Mouse (Mus musculus) lung, postnatal 14 days (tissue): ENCODE results near the gene Tmem266.

Experiments used
- DNase-seq: peaks from one replicate; pipeline ENCODE4 v3.0.0; 2021

Gene Tmem266

DNA sequence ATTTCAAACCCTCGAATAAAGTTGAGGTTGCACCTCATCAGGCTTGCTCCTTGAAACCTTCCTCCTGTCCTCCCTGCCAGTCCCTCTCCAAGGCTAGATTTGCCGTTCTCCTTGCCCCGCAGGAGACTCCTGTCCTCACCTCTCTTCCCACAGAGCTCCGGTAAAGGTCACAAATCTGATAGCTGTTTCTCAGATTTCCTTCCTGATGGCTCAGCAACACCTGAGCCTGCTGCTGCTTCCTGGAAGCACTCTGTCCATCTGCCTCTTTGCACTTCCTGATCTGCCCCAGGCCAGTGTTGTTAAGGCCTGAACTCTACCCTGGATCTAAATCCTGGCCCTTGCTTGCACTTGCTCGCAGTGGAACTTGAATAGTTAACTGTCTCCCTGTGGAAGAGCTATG lies 5.8 kb downstream of the Tmem266 start:
- no peak for DNase-seq

DNA sequence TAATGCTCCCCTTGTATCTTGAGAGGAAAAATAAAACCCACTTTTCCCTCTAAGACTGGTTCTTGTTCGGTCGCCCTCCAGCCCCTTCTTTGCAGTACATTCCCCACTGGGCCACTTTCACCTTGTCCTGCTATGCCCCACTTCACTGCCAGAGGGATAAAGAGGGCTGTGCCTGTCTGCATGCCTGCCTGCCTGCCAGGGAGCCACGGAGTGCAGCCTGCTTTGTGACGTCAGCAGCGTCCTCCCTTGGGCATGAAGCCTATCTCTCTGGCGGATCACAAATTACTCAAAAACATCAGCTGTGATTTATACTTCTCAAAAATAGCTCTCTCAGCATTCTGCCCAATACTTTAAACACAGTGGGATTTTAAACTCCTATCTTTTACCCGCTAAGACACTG lies 6.2 kb downstream of the Tmem266 start:
- peak; percentile 18 for DNase-seq

DNA sequence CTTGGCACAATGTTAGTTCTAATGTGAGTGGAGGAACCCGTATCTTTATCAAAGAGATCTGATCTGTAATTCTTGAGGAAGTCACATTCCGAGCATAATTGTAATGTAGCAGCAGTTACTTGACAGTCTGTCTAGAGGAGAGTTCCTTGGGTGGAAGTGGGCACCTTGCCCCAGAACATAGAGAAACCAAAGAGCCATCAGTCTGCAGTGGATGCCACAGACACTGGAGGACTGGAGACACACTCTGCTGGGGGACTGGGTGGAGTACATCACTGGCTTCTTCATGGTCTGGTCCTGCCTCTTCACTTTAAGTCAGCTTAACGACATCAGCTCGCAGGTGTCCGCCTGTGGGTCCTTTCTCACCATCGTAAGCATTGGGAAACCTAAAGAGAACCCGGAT lies 17.5 kb downstream of the Tmem266 start:
- DNase-seq = no peak

DNA sequence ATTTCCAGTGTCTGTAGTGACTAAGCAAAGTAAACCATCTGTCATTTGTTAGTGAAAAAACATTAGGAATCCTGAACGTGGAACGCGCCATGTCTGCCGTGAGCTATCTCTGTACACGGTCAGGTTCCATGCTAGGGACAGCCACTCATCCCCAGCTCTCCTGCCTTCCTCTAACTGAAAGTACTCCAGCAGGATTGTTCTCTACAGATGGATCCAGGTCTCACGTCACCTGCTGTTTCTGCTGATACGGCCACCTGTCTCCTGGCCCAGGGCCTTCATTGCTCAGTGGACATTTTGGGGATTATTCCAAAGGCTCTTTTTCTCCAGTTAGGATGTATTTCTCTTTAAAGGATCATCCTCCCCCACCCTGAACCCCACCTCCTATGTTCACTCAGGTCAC lies 18.6 kb downstream of the Tmem266 start:
- no peak for DNase-seq

DNA sequence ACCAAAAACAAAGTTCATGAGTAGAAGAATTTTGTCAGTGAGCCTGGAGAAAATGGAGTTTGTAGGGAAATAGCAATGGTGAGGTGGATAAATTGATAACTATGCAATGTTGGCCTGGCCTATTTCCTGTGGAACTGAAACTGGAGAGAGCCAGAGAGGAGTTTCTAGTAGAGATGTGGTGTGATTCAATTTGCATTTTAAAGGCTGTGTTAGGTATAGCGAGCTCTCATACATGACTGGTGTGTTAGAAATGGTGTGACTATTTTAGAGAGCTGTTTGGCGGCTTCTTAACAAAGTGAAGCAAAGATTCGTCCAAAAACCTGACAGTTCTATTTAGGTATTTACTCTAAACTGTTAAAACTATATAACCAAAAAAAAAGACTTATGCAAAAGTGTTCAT lies 22.0 kb downstream of the Tmem266 start:
- no peak for DNase-seq

DNA sequence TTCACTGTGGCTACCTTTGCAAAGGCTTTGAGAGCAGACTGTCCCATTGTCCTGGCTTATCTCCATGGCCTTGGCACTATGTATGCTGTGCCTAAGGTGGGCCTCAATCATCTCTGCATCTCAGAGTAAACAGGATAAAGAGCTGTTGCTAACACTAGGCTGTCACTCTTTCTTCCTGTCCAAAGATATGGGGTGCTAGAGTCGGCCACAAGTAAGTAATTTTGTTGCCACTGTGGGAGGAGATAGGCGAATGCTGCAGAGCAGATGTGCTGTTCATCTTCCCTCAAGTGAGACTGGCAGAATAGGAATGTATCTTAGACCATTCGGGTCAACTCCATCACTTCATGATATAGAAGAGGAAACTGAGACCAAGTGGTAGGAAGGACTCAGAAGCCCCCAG lies 28.0 kb downstream of the Tmem266 start:
- no peak for DNase-seq

DNA sequence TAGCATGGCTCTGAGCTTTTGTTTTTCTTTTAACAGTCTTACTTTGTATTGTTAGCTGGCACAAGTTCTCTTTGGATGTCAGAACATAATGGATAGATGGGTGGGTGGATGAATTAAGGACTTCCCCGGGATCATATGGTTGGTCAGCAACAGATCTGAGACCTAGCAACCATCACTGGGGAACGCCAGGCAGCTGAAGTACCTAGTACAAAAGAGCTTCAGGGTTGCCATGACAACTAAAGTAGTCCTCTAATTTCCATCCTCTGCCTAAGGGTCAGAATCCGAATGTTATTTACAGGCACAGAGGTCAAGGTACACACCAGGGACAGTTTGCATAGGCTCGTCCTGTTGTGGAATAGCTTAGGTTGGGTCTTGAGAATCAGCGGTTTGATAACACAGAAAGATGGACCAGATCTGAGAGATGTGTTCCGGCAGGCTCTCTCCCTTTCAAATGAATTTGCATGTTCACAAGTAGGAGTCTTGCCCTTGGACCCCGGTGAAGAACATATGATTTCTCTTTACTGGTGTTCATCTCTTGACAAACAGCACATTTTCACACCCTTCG lies 28.6 kb downstream of the Tmem266 start:
- DNase-seq = no peak

DNA sequence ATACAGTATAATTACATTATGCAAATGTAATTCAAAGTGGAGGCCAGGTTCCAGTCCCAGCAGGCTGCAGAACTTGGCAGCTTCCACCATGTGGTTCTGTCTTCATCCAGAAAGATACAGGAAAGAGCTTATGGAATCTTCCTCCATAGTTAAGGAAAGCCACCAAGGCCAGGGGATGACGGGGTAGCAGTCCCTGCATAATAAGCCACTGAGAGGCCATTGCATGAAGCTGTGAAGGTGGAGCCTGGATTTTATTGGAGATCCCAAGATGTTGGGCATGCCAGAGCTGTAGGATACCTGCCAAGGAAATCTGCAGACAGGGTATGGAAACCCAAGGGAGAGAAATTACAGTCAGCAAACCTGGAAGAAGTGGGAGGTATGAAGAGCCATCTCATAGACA lies 30.5 kb downstream of the Tmem266 start:
- DNase-seq = no peak

DNA sequence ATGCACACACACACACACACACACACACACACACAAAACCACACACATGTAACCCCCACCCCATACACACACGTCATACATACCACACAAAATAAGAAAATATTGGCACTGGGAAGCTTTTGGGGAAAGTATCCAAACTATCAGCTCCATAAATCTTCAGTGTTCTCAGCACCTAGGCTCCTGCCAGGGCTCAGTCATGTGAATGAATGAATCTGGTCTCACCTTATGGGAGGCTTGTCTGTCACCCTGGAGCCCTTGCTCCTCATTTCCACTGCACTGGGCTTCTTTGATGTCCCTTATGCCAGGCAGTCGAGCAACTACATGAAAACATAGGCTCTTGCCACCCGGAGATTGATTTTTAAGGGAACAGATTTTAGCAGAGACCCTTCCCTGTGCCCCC lies 33.7 kb downstream of the Tmem266 start:
- no peak for DNase-seq

DNA sequence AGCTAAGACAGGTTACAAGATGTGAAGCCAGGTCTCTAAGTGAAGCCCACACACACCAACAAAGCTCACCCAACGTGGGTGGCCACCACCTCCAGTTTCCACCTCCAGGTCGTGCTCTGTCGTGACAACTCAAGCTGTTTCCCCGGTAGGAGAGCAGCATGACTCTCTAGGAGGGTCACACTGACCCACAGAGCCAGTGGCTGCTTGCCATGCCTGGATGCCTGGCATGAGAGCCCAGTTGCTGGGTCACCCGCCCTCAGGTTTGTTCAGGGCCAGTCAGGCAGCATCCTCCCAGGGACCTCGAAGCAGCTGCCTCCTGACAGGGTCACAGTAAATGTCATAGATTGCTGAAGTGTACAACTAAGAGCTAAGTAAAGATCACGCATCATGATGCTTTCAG lies 34.1 kb downstream of the Tmem266 start:
- DNase-seq = no peak

DNA sequence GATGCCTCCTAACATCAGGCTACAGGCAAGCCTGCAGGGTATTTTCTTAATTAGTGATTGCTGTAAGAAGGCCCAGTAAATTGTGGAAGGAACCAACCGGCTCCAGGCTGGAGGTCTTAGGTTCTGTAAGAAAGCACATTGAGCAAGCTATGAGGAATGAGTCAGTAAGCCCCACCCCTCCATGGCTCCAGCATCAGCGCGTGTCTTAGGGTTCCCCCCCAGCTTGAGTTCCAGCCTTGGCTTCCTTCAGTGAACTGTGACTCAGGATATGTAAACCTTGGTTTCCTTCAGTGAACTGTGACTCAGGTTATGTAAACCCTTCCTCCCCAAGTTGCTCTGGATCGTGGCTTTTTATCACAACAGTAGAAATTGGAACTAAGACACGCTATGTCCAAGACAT lies 35.3 kb downstream of the Tmem266 start:
- DNase-seq = peak; percentile 2

DNA sequence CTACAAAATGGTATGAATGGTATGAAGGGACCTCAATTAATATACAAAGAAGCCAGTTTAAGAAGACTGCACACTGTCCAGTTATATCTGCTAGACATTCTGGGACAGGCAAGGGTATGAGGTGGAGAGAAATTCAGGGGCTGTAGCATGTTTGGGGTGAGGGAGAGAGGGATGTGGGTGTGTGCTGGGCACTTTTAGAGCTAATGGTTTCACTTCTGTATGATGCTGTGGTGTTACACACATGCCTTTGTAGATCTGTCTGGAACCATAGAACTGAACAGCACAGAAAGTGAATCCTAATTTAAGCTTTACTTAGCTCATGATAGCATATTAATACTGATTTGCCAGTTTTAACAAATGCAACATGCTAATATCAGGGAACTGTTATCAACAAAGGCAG lies 37.0 kb downstream of the Tmem266 start:
- DNase-seq = no peak

DNA sequence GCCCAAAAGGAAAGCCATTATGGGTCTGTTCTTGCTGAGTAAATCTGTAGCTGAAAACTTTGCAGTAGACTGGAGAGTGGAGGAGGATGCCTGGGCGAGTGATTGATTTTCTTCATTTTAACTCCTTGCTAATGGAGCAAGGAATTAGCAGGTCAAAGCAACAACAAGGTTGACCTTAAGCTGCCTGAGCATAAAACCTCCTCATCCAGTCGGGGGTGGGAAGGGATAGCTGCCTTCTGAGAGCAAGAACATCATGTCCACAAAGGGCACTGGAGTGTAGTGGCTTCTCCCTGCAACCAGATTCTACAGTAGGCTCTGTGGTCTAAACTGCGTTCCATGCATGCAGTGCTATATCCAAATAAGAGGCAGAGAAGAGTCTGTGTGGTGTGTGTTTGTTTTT lies 41.3 kb downstream of the Tmem266 start:
- DNase-seq = no peak

DNA sequence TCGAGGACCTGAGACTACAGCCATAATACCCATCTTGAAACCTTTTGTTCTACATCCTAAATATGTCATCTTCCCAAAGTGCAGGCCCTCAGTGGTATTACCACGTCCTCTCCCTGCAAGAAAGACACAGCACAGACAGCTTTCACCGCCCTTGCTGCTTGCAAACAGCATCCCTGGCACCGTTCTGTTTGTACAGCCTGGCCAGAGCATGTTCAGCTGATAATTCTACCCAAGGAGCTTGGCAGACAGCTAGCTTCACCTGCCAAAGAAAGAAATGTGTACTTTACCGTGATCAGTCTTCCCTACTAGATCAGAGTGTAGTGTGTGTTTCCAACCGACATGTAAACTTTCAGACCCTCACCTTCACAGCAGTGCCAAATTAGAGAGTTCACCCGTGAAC lies 45.2 kb downstream of the Tmem266 start:
- no peak for DNase-seq

DNA sequence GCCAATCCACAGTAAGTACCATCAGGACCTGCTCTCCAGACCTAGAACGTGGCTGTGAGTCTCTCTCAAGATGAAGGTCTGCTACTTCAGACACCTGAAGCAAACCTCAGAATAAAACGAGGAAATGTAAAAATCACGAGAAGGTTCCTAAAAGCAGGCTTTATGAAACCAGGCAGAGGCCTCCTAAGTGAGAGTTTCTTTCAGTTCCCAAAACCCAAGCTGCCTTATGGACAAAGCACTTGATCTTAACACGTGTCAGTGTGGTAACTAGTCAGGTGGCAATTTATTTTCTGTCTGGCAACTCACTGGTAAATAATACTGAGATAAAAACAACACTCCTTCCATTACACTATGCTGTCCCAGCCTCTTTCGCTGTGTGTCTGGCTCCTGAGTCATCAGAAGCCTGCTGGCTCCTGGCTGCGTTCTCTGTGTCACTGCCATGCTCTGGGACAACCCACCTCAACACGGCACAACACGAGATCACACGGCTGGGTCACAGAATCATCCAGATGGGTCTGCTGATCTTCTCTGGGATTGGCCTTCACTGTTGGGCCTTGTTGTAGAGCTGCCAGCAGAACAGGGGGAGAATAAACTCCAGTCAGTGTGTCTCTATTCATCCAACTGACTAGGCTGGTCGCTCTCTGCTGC lies 51.0 kb downstream of the Tmem266 start:
- DNase-seq = no peak

DNA sequence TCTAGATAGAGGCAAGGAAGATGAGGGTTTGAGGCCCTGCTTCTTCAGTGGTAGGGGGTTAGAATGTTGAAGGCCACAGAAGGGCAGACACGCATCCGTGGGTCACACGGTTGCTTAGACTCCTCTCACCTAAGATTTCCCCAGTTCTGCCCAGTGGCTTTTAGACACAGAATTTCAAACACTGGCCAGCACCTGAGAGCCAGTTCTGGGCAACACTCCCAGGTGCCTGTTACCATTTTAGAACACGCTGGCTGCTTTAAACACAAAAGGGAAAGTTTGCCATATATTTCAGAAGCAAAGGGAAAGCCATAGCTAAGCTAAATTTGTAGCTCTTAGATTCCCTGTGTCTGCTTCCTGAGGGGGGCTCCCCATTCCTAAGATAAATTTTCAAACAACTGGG lies 54.7 kb downstream of the Tmem266 start:
- DNase-seq = no peak

DNA sequence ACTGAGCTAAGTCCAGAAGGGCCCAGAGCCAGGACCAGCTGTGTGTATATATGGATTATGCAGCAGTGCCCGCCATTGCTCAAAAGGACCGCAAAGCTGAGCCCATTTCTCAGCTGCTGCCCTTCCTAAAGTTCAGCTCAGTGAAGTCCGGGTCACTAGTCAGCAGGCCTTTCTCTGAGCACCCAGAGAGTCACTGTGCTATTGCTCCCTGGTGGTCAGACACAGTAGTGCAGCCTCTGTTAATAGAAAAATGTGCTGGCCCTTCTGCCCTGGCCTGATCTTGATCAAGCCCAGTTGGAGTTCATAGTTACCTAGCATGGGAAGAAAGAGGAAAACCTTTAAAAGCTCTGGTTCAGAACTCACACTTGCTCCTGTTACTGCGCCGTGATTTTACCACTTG lies 55.7 kb downstream of the Tmem266 start:
- peak; percentile 44 for DNase-seq

DNA sequence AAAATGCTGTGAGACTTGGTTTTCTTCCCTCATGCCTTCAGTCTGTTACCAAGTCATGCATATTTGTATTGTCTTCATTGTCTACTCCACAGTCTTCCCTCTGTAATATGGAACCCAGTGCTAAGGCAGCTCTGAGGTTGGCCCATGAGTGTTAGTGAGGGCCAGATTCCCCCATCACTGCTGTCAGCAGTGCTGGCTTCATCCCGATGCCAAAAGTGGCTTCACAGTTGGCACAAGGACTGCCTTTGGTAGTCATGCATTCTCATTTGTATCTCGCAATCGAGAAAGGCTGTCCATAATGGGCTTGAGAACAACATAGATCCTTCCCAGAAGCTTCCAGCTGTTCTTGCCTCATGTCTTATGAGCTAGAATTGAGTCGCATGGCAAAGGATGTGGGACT lies 59.4 kb downstream of the Tmem266 start:
- no peak for DNase-seq

DNA sequence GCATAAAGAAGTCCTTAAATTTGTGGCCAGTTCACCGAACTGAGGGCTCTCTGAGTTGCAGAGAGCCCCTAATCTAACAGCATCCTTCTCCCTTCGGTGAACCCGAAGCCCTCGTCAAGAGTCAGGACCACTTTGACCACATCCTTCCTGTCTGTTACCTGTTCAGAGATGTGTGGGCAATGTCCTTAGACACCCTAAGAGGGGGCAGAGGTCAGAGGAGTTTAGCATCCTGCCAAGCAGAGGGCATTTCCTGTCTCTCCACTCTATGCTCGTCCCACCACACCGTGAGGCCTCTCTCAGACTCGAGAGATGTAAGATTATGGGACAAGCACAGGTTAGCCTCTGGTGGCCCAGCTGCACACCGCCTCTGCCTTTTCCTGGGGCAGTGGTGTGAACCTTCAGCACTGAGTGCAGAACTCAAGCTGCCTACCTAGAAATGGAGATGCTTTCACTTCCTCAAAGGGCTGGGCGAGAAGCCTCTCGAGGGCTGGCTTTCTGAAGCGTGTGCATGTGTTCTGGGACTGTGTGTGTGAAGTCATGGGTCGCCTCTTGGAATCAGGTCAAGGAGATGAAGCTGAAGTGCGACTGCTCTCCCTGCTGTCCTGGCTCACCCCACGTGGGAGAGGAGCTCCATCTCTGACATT lies 61.3 kb downstream of the Tmem266 start:
- no peak for DNase-seq

DNA sequence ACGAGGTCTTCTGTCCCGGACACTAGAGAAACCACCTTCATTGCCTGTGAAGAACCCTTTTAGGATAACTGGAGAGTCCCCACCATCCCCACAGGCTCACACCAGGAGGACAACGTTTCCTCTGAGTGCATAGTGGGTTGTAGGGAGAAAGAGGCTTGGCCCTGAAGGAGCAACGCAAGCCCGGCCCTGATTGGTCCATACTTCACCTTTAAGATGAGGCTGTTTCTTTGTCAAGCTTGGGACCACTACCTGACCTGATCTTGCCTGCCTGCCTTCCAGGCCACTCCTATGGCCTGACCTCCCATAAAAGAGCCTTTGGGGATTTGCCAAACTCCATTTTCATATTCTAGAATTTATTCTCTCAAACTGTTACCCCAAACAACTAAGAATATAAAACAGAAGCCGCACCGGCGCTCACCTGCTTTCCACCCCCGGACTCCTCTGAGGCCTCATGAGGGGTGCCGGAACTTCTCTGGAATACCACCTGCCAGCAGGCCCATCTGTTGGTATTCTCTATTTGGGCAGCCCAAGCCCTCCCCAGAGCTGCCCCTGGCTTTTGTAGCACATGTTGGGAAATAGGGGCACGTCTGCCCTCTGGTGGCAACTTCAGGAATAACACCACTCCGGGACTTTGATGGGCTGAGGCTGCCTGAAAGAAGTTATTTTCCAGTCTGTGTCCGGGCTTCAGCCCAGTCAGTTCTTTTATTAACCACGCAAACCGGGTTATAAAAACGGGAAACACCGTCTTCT lies 65.4 kb downstream of the Tmem266 start:
- DNase-seq = peak; percentile 78

DNA sequence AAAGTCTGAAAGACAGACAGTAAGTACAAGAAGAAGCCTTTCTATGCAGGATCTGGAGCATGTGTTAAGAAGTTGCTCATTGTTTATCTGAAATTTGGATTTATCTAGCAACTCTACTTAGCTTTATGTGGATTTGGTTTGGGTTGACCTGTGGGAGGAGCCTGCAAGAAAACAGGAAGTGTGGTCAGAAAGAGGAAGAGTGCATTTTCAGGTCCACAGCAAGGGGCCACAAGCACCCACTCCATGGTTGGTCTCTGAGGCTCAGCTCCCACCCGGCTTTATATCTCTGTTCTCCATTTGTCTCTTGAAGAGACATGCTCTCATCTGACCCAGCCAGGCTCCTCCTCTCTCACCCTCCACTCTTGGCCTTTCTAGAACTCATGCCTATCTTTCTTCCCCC lies 68.9 kb downstream of the Tmem266 start:
- no peak for DNase-seq

DNA sequence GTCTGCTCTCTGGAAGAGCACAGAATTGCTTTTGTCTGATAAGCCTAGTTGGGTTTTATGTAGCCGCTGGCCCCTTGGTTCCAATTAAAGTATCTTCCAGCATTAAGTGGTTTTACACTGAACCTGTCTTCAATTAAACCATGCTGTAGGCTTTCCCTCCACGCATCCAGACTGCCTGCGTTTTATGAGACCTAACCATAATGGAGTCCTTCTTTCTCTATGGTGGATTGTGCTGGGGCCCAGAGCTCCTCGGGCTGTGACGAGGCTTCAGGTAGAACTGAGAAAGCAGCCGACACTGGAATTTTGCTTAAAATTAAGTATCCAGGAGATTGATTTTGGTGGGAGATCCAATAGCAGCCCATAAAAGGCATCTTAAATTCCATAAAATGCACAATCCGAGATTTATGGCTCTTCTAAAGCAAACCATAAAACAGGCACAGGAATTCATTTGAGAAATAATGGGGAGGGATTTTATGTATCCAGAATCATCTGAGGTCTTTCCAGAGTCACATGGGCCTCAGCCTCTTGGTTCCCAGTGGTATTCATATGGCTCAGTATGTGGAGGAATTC lies 72.4 kb downstream of the Tmem266 start:
- DNase-seq = no peak

DNA sequence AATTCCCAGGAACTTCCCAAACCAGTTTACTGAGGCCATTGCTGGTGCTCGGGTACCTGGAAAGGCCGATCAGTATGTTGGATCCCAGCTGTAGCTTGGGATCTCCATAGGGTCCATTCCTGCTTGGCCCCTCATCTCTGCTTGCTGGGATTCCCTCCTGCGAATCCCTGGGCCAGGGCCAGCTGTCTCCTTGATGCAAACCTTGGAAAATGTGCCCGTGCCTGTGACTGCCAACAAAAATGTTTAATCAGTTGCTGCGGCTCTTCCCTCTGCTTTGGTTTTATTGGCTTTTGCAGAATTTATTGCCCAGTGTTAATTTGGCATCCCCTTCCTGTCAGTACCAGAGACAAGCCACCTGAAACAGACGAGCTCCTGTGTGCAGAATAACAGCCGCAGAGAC lies 75.6 kb downstream of the Tmem266 start:
- no peak for DNase-seq

DNA sequence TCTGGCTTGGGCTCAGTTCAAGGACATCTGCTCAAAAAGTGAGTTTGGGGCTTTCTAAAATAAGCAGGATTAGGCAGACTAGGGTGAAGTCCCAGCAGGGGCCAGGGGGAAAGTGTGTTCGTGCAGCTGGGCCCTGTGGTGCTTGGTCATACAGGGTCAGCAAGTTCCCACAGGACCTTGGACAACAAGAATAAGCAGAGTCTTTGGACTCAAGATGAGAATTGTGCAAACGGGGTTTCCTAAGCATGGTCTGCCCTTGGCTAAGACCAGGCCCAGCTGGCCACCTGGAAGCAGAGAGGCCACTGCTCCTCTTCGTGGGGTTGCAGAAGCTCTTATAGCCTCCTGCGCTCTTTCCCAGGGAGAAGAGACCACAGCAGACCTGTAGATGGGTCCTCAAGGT lies 77.5 kb downstream of the Tmem266 start:
- peak; percentile 12 for DNase-seq
